Mouse (Mus musculus) gastrocnemius, adult 8-10 months (tissue): ENCODE measurements around the gene Wnt9b. TPM values are rescaled to one million over a fixed set of nuclear protein-coding genes. Genes with fewer than 3 reads are reported as not detected.
"Not testable (repeated sequence)": the region's sequence is repeated elsewhere in the genome, so short reads cannot be mapped to it uniquely, and the experiment has no call there.

Source experiments
- DNase-seq, 2 experiments: peaks; one replicate each; pipeline ENCODE4 v3.0.0; 2022; ENCODE audit warnings: low spot score in 2 of 2
- total RNA-seq, 4 experiments: library from RNA; stranded (reverse); gene quantifications; 2 replicates each; pipeline ENCODE4 v1.2.4; 2022

The Wnt9b gene
- under 1 TPM in 1 of 4 experiments, not detected in 3; 0.19 TPM for total RNA-seq

- DNase-seq = no peak
Measured at GRCm38 (mm10) chr11:103749306-103750089, at the start of gene Wnt9b. Gene Wnt9b (minus strand): TSS chr11:103749821.

GRCm38 (mm10) chr11:103789951-103790350, 40.3 kb upstream of the Wnt9b start:
- DNase-seq = no peak

- no peak for DNase-seq
Measured at GRCm38 (mm10) chr11:103780152-103780551, 30.5 kb upstream of the Wnt9b start.

- no peak for DNase-seq
Measured at GRCm38 (mm10) chr11:103774228-103774530, 24.6 kb upstream of the Wnt9b start.

GRCm38 (mm10) chr11:103773387-103774227, 24.0 kb upstream of the Wnt9b start, which contains the start of gene Wnt3:
Gene Wnt3 (plus strand): TSS chr11:103774150.
- no peak for DNase-seq

GRCm38 (mm10) chr11:103772505-103773386, 23.1 kb upstream of the Wnt9b start:
- no peak for DNase-seq

GRCm38 (mm10) chr11:103771160-103771817, 21.7 kb upstream of the Wnt9b start:
- DNase-seq = no peak

- no peak for DNase-seq
Measured at GRCm38 (mm10) chr11:103765556-103766011, 16.0 kb upstream of the Wnt9b start.

GRCm38 (mm10) chr11:103764601-103765000, 15.0 kb upstream of the Wnt9b start:
- DNase-seq = no peak

- no peak for DNase-seq
Measured at GRCm38 (mm10) chr11:103763410-103764163, 14.0 kb upstream of the Wnt9b start.

GRCm38 (mm10) chr11:103760891-103761290, 11.3 kb upstream of the Wnt9b start:
- DNase-seq = not testable (repeated sequence)

- DNase-seq = no peak
Measured at GRCm38 (mm10) chr11:103760101-103760500, 10.5 kb upstream of the Wnt9b start.

GRCm38 (mm10) chr11:103758706-103759105, 9.1 kb upstream of the Wnt9b start:
- DNase-seq = peak; percentile 24 to 32

GRCm38 (mm10) chr11:103758054-103758453, 8.4 kb upstream of the Wnt9b start:
- no peak for DNase-seq

GRCm38 (mm10) chr11:103750612-103751011, 991 bp upstream of the Wnt9b start:
- no peak for DNase-seq

- no peak for DNase-seq
Measured at GRCm38 (mm10) chr11:103735046-103735781, 14.4 kb downstream of the Wnt9b start.

GRCm38 (mm10) chr11:103734411-103735045, 15.1 kb downstream of the Wnt9b start:
- DNase-seq = no peak

GRCm38 (mm10) chr11:103733961-103734360, 15.7 kb downstream of the Wnt9b start:
- DNase-seq = no peak

GRCm38 (mm10) chr11:103733069-103733468, 16.6 kb downstream of the Wnt9b start:
- DNase-seq = no peak
